Mouse (Mus musculus): ENCODE measurements at regions not wholly inside any gene's neighbourhood (a gene's known extent, or its start where the extent isn't known, plus 50 kb on each side); places are given as distances from the start of the nearest gene placed in this dataset.
A peak's percentile ranks its signal among the peaks of the same experiment; 100 is the strongest.
"Not testable (repeated sequence)": the region's sequence is repeated elsewhere in the genome, so short reads cannot be mapped to it uniquely, and the experiment has no call there.

DNA sequence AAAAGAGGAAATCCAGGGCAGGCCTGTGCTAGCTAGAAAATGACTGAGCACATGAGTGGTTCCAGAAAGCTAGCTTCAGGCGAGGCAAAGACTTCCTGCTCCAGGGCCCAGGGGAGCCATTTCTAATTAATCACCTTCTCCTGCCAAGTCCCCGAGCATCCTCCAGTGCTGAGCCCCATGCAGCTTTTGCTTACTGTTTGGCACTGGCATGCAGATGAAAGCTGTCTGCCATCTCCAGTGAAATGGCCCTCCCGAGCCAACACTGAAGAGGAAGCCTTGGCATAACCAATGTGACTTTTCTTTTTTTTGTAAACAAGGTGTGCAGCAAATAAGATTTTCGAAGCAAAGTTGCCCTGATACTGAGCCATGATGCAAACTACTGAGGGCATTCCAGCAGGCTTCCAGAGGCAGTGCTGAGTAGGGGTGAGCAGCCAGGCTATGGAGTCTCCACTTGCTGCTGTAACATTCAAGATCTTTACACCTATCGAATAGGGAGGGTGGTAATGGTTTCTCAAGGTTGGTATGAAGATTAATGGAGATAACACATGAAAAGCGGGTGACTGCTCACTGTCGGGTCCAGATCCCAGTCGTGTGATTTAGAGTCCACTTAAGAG, 125.4 kb upstream of the Immp2l start:
- DNase-seq (ENCODE audit: extremely low spot score in 1 of 2, low spot score in 1 of 2), result no peak

DNA sequence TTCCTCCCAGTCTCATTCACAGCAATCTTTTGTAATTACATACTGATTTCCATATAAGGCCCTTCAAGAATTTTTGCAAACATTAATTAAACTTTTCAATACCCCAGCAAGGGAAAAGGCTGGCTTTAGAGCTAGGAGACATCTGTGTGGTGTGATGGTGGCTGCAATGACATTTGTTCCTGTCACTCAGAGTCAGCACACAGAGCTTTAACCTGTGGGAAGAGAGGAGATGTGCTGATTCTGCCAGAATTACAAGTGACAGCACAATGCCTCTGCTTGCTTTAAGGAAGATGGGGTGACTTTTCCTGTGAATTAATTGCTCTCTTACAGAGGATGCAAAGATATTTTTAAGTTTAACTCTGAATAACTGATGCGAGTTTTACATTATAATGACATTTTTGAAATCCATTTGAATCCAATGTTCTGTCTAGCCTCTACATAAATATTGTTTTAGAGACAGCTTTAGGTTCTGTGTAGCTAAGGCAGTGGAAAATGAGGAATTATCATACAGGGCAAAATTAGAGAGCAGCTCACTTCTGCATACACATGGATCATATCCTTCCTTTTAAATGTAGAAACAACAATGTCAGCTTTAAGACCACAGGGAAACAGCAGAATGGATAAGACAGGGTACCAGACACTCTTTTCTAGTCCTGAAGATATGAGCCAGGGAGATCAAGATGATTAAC, 118.1 kb upstream of the Immp2l start:
- DNase-seq (ENCODE audit: extremely low spot score in 1 of 2, low spot score in 1 of 2), result no peak

- no peak for DNase-seq (ENCODE audit: extremely low spot score in 1 of 2, low spot score in 1 of 2)
These were observed 117.1 kb upstream of the Immp2l start for GRCm38 (mm10) chr12:40906807-40907206.

DNA sequence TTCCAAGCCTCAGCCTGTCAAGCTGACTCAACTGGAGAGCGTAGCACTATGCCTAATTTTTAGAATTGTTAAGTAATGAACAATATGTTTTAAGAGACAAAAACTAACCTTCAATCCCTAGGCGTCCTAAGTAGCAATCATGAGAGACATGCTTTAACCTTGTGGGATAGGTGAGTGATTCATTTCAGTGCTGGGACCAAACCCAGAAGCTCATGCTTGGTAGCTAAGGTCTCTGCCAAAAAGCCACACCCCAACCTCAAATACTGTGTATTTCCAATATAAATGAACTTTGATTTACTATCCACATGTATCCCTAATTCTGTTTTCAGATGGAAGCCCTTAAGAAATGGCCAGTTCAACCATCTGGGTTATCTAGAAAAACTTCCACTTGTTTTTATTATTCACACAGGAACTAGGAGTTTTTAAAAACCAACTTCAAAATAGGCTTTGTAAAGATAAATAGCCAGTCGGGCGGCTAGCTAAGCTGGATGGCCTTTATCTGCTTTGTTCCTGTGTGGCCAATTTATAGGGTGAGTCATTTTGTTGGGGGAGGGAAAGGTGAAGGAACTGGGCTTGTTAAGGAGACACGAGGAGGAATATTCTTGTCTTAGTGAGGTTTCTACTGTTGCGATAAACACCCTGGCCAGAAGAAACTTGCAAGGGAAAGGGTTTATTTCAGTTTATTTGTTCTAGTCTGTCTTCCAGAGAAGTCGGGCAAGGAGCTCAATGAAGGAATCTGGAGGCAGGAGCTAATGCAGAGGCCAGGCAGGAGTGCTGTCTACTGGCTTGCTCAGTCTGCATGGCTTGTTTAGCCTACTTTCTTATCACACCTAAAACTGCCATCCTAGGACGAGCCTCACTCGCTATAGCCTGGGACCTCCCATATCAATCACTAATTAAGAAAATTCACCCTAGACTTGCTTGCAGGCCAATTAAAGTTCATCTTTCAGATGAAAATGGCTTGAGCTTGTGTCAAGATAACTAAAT, 114.8 kb upstream of the Immp2l start:
- no peak for DNase-seq (ENCODE audit: extremely low spot score in 1 of 2, low spot score in 1 of 2)

GRCm38 (mm10) chr12:40917486-40917885, 106.4 kb upstream of the Immp2l start:
- no peak for DNase-seq (ENCODE audit: extremely low spot score in 1 of 2, low spot score in 1 of 2)

DNA sequence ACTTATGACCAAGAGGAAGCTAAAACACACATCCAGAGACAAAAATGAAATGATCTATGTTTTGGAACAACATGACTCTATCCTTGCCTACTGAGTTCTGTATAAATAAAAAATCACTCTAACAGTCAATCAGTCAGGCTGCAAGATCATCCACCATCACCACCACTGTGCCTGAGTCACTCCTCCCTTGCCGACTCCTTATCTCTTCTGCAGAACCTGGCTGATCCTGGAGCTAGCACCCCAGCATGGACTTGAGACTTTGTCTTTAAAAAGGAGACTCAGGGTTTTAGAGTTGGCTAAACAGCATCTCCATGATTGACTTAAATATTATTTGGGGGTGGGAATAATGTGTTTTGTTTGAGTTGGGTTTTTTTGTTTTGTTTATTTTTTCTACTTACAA, 101.9 kb upstream of the Immp2l start:
- no peak for DNase-seq (ENCODE audit: extremely low spot score in 1 of 2, low spot score in 1 of 2)

DNA sequence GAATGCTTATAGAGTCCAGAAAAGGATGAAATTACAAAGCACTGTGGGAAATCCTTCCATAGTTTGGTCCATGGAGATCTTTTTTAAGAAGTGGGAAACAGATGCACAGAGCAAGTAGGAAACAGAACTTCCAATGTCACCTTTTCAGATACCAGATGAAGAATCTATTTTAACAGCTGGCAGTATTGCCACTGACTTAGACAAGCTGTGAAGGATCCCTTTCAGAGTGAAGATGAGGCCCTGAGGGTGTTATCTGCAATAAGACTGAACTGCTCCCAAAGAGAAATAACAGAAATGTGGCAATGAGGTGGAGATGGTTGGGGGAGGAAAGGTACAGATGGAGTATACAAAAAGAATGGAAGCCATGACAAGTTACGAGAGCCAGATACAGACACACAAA, 97.2 kb upstream of the Immp2l start:
- peak; percentile 21 to 48 for DNase-seq (ENCODE audit: extremely low spot score in 1 of 2, low spot score in 1 of 2)

DNA sequence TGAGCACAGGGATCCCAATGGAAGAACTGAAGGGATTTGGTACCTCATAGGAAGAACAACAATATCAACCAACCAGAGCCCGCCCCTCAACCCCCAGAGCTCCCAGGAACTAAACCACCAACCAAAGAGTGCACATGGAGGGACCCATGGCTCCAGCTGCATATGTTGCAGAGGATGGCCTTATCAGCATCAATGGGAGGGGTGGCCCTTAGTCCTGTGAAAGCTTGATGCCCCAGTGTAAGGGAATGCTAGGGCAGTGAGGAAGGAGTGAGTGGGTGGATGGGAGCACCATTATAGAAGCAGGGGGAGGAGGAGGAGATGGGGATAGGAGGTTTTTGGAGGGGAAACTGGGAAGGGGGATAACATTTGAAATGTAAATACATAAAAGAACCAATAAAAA, 94.5 kb upstream of the Immp2l start:
- DNase-seq (ENCODE audit: extremely low spot score in 1 of 2, low spot score in 1 of 2), result not testable (repeated sequence)

GRCm38 (mm10) chr12:40935098-40935759, 88.7 kb upstream of the Immp2l start:
- no peak for DNase-seq (ENCODE audit: extremely low spot score in 1 of 2, low spot score in 1 of 2)

GRCm38 (mm10) chr12:40937037-40937436, 86.9 kb upstream of the Immp2l start:
- no peak for DNase-seq (ENCODE audit: extremely low spot score in 1 of 2, low spot score in 1 of 2)

- DNase-seq (ENCODE audit: extremely low spot score in 1 of 2, low spot score in 1 of 2), result no peak
These were observed 77.0 kb upstream of the Immp2l start for GRCm38 (mm10) chr12:40946888-40947287.

DNA sequence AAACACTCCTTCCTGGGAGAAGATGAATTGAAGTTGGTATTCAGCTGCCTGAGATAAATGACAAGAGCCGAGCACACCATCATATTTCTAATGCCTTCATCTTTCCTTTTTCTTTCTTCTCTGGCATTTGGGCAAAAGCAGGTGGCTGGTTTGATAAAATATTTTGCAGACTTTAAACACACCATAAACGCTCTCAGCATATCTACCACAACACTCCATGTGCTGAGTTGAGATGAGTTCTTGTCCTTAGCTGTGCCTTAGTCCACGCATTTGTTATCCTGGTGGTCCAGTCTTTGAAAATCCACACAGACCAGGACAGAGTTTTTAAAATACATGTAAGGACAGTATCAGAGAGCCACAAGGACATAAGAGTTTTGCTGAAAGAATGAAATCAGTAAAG, 74.3 kb upstream of the Immp2l start:
- DNase-seq (ENCODE audit: extremely low spot score in 1 of 2, low spot score in 1 of 2), result no peak

DNA sequence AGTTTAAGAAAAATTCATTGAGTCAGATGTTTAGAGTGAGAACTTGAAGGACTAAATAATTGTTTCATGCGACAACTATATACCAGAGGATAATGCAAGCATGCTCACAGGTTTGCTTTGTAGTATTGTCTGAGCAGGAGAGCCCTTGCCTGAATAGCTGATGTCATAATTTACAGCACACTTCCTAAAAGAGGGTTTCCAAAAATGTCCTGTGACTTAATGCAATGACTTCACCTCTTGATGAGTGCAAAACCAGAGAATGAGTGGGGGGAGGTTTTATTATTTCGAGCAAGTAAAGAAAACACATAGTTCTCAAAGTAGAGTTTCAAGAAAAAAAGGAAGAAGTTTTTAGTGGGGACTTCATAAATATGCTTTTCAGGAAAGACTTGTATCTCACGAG, 65.4 kb upstream of the Immp2l start:
- no peak for DNase-seq (ENCODE audit: extremely low spot score in 1 of 2, low spot score in 1 of 2)

DNA sequence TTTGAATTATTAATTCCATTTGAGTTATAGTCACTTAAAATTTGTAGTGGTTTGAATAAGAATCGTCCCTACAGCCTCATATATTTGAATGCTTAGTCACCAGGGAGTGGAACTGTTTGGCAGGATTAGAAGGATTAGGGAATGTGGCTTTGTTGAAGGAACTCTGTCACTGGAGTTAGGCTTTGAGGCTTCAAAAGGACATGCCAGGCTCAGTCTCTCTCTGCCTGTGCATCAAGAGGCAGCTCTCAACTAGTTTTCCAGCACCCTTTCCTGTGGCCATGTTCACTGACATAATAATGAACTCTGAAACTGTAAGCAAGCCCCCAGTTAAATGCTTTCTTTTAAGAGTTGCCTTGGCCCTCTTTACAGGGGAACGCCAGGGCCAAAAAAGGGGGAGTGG, 58.9 kb upstream of the Immp2l start:
- DNase-seq (ENCODE audit: extremely low spot score in 1 of 2, low spot score in 1 of 2), result no peak

GRCm38 (mm10) chr12:40966308-40966707, 57.6 kb upstream of the Immp2l start:
- no peak for DNase-seq (ENCODE audit: extremely low spot score in 1 of 2, low spot score in 1 of 2)

- not testable (repeated sequence) for DNase-seq (ENCODE audit: extremely low spot score in 1 of 2, low spot score in 1 of 2)
These were observed 57.2 kb upstream of the Immp2l start for GRCm38 (mm10) chr12:40966723-40967122.

DNA sequence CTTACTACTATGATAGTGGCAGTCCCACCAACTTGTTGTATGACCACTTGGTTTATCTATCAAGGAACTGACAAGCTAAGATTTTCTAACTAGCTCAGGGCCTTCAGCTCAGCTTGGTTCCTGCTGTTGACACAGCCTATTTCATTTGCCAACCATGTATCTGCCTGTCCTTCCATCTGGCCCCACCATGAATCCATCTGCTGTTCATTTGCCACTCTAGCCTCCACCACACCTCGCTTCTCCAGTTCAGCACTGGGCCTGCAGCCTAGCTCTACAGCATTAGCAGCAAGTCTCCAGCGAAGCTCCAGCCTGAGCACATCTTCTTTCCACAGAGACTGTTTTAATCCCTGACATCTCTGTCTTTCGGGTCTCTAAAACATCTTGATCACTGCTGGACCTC, 51.0 kb upstream of the Immp2l start:
- DNase-seq (ENCODE audit: extremely low spot score in 1 of 2, low spot score in 1 of 2), result no peak
